Mouse (Mus musculus) stomach, embryonic 15.5 days (tissue): ENCODE measurements around the gene Astl. TPM values are rescaled to one million over a fixed set of nuclear protein-coding genes. Genes with fewer than 3 reads are reported as not detected.
"Not testable (repeated sequence)": the region's sequence is repeated elsewhere in the genome, so short reads cannot be mapped to it uniquely, and the experiment has no call there.

Source experiments
- ATAC-seq: fragments of 200-750 bp; cut with Nextera tagmentation; 2 replicates; pipeline ENCODE4 v1.8.0; 2017; ENCODE audit warnings: low read depth, moderate number of reproducible peaks, moderate TSS enrichment; ENCODE audit not compliant: insufficient read depth, low FRiP score
- H3K27ac ChIP-seq: fragments of 300-500 bp; sonication (generic); 2 replicates; pipeline ENCODE4 v1.5.1; 2015; ENCODE audit warnings: mild to moderate bottlenecking, inconsistent platforms
- H3K27me3 ChIP-seq: fragments of 300-500 bp; sonication (generic); replicated peaks from 2 replicates; pipeline ENCODE4 v1.6.1; 2015; ENCODE audit warnings: inconsistent platforms
- H3K36me3 ChIP-seq: fragments of 300-500 bp; sonication (generic); 2 replicates; pipeline ENCODE4 v1.6.1; 2015; ENCODE audit warnings: inconsistent platforms
- H3K4me1 ChIP-seq: fragments of 300-500 bp; sonication (generic); 2 replicates; pipeline ENCODE4 v1.6.1; 2015; ENCODE audit warnings: inconsistent platforms
- H3K4me2 ChIP-seq: fragments of 300-500 bp; sonication (generic); 2 replicates; pipeline ENCODE4 v1.6.1; 2015; ENCODE audit warnings: mild to moderate bottlenecking, inconsistent platforms
- H3K4me3 ChIP-seq: fragments of 300-500 bp; sonication (generic); replicated peaks from 2 replicates; pipeline ENCODE4 v1.5.1; 2015; ENCODE audit warnings: inconsistent platforms
- H3K9ac ChIP-seq: fragments of 300-500 bp; sonication (generic); 2 replicates; pipeline ENCODE4 v1.6.1; 2015; ENCODE audit warnings: inconsistent platforms
- H3K9me3 ChIP-seq: fragments of 300-500 bp; sonication (generic); 2 replicates; pipeline ENCODE4 v1.6.1; 2016; ENCODE audit warnings: inconsistent platforms
- WGBS: fragments of 180-500 bp; shearing (Covaris S2); methylation state at CpG from one replicate; pipeline ENCODE4 v1.1.7; 2015; 5-methylcytosine and 5-hydroxymethylcytosine counted together
- polyA plus RNA-seq: library from polyadenylated mRNA; unstranded; fragments of >200 nt; fragmentation: Nextera tagmentation; extraction: Ambion mirVana; gene quantifications from 2 replicates; pipeline ENCODE4 v1.2.1, GENCODE M21; 2015

The Astl gene
- not detected in 2 replicates for polyA plus RNA-seq

GRCm38 (mm10) chr2:127338416-127338815, at the start of gene Astl:
Gene Astl (plus strand): TSS chr2:127338639.
- ATAC-seq: no peak
- H3K36me3 ChIP-seq: no peaks in the 10 kb centered on the region
- WGBS: 76% methylated on average over 4 of the region's 4 CpGs
- no peaks in the 10 kb centered on the region for H3K9me3 ChIP-seq
- no peak within 1 kb of the TSS for H3K27ac ChIP-seq
- H3K4me1 ChIP-seq: 0 out of 2 replicates have a peak, but pooled peaks cover 7% of the 10 kb centered on the region
- no peak within 1 kb of the TSS for H3K9ac ChIP-seq
- H3K4me3 ChIP-seq: 0 out of 2 replicates have a peak within 1 kb of the TSS, but pooled peaks have one; percentile 6
- peak within 1 kb of the TSS; percentile 97; the same call in 1 of the 2 replicates for H3K4me2 ChIP-seq
- peaks cover 32% of the 10 kb centered on the region for H3K27me3 ChIP-seq

DNA sequence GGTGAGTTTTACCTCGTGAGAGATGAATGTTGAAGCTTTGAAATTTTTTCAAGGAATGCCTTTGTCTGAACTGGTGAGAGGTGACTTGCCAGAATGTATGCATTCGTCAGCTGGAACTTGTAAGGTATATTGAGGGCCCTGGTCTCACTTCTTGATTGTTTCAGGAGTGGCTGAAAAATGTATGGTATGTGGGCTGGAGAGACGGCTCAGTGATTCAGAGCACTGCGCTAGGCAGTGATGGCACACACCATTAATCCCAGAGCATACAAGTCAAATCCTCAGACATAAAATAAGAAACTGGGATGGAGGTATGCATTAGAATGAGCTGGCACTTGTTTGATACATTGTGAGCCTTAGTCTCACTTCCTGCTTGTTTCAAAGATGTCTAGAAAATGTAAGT, 46.2 kb upstream of the Astl start:
- WGBS: 65% methylated on average over 4 of the region's 4 CpGs
- Histone ChIP-seq H3K4me2 (no peak overlapping the region), H3K27me3 (no peaks in the 10 kb centered on the region), H3K36me3 (peaks cover 22% of the 10 kb centered on the region), H3K9me3 (no peaks in the 10 kb centered on the region), H3K27ac (no peak overlapping the region), H3K4me3 (no peak overlapping the region), H3K4me1 (no peaks in the 10 kb centered on the region), H3K9ac (no peak overlapping the region)
- ATAC-seq: no peak

GRCm38 (mm10) chr2:127297001-127297805, 41.2 kb upstream of the Astl start:
- Histone ChIP-seq H3K9ac (no peak overlapping the region), H3K4me1 (no peaks in the 10 kb centered on the region), H3K36me3 (peaks cover 33% of the 10 kb centered on the region), H3K27ac (no peak overlapping the region), H3K27me3 (no peaks in the 10 kb centered on the region), H3K4me3 (no peak overlapping the region), H3K9me3 (no peaks in the 10 kb centered on the region), H3K4me2 (no peak overlapping the region)
- no peak for ATAC-seq
- 87% methylated on average over 7 of the region's 7 CpGs for WGBS

GRCm38 (mm10) chr2:127298056-127298455, 40.4 kb upstream of the Astl start:
- ATAC-seq: no peak
- Histone ChIP-seq H3K4me1 (no peaks in the 10 kb centered on the region), H3K27me3 (no peaks in the 10 kb centered on the region), H3K9ac (no peak overlapping the region), H3K27ac (no peak overlapping the region), H3K4me2 (no peak overlapping the region), H3K9me3 (no peaks in the 10 kb centered on the region), H3K4me3 (no peak overlapping the region), H3K36me3 (peaks cover 33% of the 10 kb centered on the region)
- WGBS: 94% methylated on average over 1 of the region's 1 CpGs

DNA sequence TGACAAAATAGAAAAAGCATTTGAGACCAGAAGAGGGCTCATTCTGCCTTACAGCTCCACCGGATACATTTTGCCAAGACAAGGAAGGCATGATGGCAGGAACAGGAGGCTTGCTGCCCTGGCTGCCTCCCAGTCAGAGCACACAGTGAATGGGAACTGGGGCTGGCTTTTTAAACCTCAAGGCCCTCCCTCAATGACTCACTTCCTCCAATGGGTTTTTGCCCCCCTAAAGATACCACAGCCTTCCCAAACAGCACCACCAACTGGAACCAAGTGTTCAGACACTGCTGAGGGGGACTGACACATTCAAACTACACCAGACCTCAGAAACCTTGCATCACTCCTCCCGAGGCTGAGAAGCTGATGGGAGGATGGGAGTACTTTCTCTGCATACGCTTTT, 37.7 kb upstream of the Astl start:
- no peak for ATAC-seq
- WGBS: 75% methylated on average over 3 of the region's 3 CpGs
- H3K36me3 ChIP-seq: peaks cover 28% of the 10 kb centered on the region

GRCm38 (mm10) chr2:127301883-127302282, 36.6 kb upstream of the Astl start:
- Histone ChIP-seq H3K4me3 (no peak overlapping the region), H3K27me3 (no peaks in the 10 kb centered on the region), H3K4me2 (no peak overlapping the region), H3K27ac (no peak overlapping the region), H3K36me3 (peaks cover 22% of the 10 kb centered on the region), H3K9ac (no peak overlapping the region), H3K4me1 (no peaks in the 10 kb centered on the region), H3K9me3 (no peaks in the 10 kb centered on the region)
- WGBS: 90% methylated on average over 3 of the region's 3 CpGs
- ATAC-seq: no peak

More for the DNA sequence above, 37.7 kb upstream of the Astl start:
- Histone ChIP-seq H3K4me3 (no peak overlapping the region), H3K4me2 (no peak overlapping the region), H3K27ac (no peak overlapping the region), H3K27me3 (no peaks in the 10 kb centered on the region), H3K4me1 (no peaks in the 10 kb centered on the region), H3K9me3 (no peaks in the 10 kb centered on the region), H3K9ac (no peak overlapping the region)

- H3K4me2 ChIP-seq, ATAC-seq, H3K27me3 ChIP-seq, H3K4me3 ChIP-seq, H3K4me1 ChIP-seq, H3K9ac ChIP-seq, H3K27ac ChIP-seq, H3K36me3 ChIP-seq, H3K9me3 ChIP-seq: not testable (repeated sequence)
- 91% methylated on average over 4 of the region's 4 CpGs for WGBS
Observed at GRCm38 (mm10) chr2:127304192-127304591, 34.2 kb upstream of the Astl start.

DNA sequence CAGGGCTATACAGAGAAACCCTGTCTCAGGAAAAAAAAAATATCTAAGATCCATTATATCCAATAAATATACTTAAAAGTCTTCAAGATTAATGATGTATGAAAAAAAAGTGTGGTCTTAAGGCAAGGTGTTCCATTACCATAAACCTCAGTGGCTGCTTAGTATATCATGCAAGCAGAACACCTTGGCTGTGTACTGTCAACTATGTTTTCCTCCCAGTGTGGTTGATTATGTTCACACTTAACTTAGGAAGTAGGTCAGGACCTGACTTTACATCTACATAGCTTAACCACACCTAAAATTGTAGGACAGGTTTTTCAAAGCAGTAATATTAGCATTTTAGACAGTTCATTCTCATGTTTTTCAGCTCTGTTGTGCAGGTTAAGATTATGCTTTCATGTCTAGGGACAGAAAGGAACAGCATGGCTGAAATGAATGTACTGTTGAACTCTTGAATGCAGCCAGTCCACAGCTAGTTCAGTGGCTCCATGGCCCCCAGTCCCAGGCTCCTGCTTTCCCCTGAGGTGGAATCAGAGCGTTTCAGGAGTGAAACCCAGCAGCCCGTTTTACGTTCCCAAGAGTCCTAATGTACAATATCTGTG, 33.7 kb upstream of the Astl start:
- H3K9me3 ChIP-seq: no peaks in the 10 kb centered on the region
- no peaks in the 10 kb centered on the region for H3K4me1 ChIP-seq
- H3K36me3 ChIP-seq: no peaks in the 10 kb centered on the region; the same call in 1 of the 2 replicates
- WGBS: 91% methylated on average over 3 of the region's 3 CpGs
- no peak overlapping the region for H3K9ac ChIP-seq
- H3K4me2 ChIP-seq: no peak overlapping the region
- H3K4me3 ChIP-seq: no peak overlapping the region
- H3K27ac ChIP-seq: no peak overlapping the region
- ATAC-seq: no peak
- H3K27me3 ChIP-seq: no peaks in the 10 kb centered on the region

DNA sequence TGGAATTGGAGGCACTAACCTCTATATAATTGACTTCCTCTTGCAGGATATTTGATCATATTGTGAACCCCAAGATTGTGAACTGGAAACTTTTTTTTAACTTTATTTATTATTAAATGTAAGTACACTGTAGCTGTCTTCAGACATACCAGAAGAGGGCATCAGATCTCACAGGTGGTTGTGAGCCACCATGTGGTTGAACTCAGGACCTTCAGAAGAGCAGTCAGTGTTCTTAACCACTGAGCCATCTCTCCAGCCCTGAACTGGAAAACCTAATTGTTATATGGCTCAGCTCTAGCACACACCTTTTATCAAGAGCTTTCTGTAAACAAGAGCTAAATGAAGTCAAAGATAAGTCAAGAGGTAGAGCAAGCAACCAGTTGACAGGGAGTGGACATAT, 32.3 kb upstream of the Astl start:
- H3K4me1 ChIP-seq: no peaks in the 10 kb centered on the region
- H3K9ac ChIP-seq: no peak overlapping the region
- no peaks in the 10 kb centered on the region for H3K27me3 ChIP-seq
- H3K4me3 ChIP-seq: no peak overlapping the region
- H3K27ac ChIP-seq: no peak overlapping the region
- H3K9me3 ChIP-seq: no peaks in the 10 kb centered on the region
- H3K36me3 ChIP-seq: no peaks in the 10 kb centered on the region
- no peak for ATAC-seq
- H3K4me2 ChIP-seq: no peak overlapping the region

- 41% methylated on average over 3 of the region's 3 CpGs for WGBS
- Histone ChIP-seq H3K27me3 (no peaks in the 10 kb centered on the region), H3K9ac (no peak overlapping the region), H3K4me1 (no peaks in the 10 kb centered on the region), H3K4me3 (no peak overlapping the region), H3K9me3 (no peaks in the 10 kb centered on the region), H3K36me3 (no peaks in the 10 kb centered on the region), H3K27ac (no peak overlapping the region), H3K4me2 (no peak overlapping the region)
- ATAC-seq: no peak
Observed at GRCm38 (mm10) chr2:127307179-127307578, 31.3 kb upstream of the Astl start.

- ATAC-seq: no peak
- no peaks in the 10 kb centered on the region for H3K27me3 ChIP-seq
- H3K9me3 ChIP-seq: no peaks in the 10 kb centered on the region
- no peak overlapping the region for H3K4me2 ChIP-seq
- H3K4me3 ChIP-seq: no peak overlapping the region
- no peaks in the 10 kb centered on the region for H3K36me3 ChIP-seq
- H3K9ac ChIP-seq: no peak overlapping the region
- WGBS: 88% methylated on average over 2 of the region's 2 CpGs
- no peak overlapping the region for H3K27ac ChIP-seq
- H3K4me1 ChIP-seq: no peaks in the 10 kb centered on the region
Observed at GRCm38 (mm10) chr2:127308660-127309059, 29.8 kb upstream of the Astl start.

GRCm38 (mm10) chr2:127310246-127310645, 28.2 kb upstream of the Astl start:
- no peaks in the 10 kb centered on the region for H3K36me3 ChIP-seq
- WGBS: 38% methylated on average over 2 of the region's 2 CpGs
- no peaks in the 10 kb centered on the region for H3K27me3 ChIP-seq
- H3K9ac ChIP-seq: no peak overlapping the region
- no peak for ATAC-seq
- H3K4me1 ChIP-seq: no peaks in the 10 kb centered on the region
- no peak overlapping the region for H3K27ac ChIP-seq
- H3K9me3 ChIP-seq: no peaks in the 10 kb centered on the region
- H3K4me3 ChIP-seq: no peak overlapping the region
- H3K4me2 ChIP-seq: no peak overlapping the region
